Mouse (Mus musculus) bone marrow macrophage, adult 2 months (primary cell): ENCODE measurements at regions not wholly inside any gene's neighbourhood (a gene's known extent, or its start where the extent isn't known, plus 50 kb on each side); places are given as distances from the start of the nearest gene placed in this dataset.

Experiments
- CTCF ChIP-seq: IDR thresholded peaks from 2 replicates; pipeline ENCODE4 v1.5.1; 2012; ENCODE audit warnings: low read depth, mild to moderate bottlenecking, low read length, moderate library complexity
- POLR2A ChIP-seq: IDR thresholded peaks from 2 replicates; pipeline ENCODE4 v1.6.1; 2012; ENCODE audit warnings: mild to moderate bottlenecking, low read depth, low read length, borderline replicate concordance

GRCm38 (mm10) chr13:107094487-107094886 is 72.6 kb upstream of the Kif2a start:
- TF ChIP-seq CTCF (no peak), POLR2A (no peak)
